Mouse (Mus musculus) retina, postnatal 1 day (tissue): ENCODE results near the gene Abcc8.

Experiments used
- DNase-seq: peaks from one replicate; pipeline ENCODE4 v3.0.0-alpha.2; 2012

Gene Abcc8

DNA sequence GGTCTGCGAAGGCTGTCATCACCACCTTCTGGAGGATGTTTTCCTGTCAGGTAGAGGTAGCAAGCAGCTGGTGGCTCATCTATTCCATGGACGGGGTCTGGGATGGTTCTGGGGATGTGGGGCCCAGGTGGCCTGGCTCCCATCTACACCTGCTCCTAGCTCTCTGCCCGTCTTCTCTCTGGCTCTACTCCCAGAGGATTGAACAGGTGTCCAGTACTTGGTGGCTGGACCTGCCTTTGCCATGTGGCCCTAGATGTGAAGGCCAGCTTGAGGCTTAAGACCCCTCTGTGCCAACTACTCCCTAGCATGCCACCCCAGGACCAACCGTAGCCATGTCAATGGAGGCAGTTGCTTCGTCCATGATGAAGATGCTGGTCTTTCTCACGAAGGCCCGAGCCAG, 74.3 kb downstream of the Abcc8 start:
- DNase-seq: no peak

GRCm38 (mm10) chr7:46104256-46104915, 75.4 kb downstream of the Abcc8 start:
- no peak for DNase-seq

- no peak for DNase-seq
These were observed 76.1 kb downstream of the Abcc8 start for GRCm38 (mm10) chr7:46103771-46104170.

DNA sequence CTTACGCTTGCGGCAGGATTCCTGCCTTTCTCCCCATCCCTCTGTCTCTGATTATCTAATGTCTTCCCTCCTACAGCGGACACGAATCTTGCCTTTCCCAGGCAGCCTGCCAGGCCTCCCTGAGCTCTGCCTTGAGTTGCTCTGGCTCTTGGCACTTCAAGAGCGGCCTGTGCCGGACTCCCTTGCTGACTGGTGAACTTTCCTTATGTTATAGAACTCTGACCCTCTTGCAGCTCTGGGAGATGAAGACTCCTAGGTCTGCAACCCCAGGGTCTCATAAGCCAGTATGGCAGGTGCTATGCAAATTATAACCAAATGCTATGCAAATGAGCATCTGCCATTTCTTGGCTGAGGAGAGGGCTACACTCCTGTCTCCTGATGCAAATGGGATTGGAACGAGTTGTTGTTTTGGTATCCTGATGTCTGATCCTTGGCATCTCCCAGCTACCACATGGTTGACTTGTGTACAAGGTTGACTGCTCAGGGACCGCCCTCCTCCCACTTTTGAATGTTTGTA, 76.7 kb downstream of the Abcc8 start:
- DNase-seq: no peak

GRCm38 (mm10) chr7:46100563-46100962, 79.3 kb downstream of the Abcc8 start, which contains the start of gene Kcnj11:
Gene Kcnj11, minus strand, starts transcription at chr7:46100764.
- peak; percentile 93 for DNase-seq

GRCm38 (mm10) chr7:46099682-46100081, 80.2 kb downstream of the Abcc8 start:
- DNase-seq: no peak

DNA sequence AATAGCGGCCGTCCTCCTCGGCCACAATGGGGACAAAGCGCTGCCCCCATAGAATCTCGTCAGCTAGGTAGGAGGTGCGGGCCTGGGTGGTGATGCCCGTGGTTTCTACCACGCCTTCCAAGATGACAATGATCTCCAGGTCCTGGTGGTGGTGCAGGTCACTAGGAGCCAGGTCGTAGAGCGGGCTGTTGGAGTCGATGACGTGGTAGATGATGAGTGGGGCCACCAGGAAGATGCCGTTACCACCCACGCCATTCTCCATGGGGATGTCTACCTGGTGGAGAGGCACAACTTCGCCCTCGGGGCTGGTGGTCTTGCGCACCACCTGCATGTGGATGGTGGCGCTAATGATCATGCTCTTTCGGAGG, 80.9 kb downstream of the Abcc8 start:
- no peak for DNase-seq

DNA sequence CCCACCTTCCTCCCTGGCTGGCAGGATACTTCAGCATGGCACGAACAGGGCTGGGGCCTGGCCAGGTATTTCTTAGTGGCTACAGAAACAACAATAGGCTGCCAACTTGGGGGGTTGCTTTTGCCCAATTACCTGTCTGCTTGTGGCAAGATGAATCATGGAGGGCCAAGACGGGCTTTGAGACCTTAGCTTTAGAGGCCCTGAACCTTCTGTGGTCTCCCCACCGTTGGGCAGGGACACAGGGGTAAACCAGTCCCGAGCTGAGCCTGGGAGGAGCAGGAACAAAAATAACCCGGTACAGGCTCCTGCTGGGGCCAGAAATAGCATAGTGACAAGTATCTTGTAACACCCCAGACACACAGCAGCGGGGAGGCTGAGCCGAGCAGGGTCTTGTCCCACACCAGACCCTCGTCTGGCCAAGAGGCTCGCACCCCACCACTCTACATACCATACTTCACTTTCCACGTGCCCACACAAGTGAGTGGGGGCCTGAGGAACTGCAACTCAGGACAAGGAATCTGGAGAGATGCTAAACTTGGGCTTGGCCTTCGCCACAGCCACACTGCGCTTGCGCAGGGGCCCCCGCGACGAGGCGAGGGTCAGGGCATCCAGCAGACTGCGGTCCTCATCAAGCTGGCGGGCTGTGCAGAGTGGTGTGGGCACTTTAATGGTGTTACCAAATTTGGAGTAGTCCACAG, 81.5 kb downstream of the Abcc8 start:
- DNase-seq: no peak

DNA sequence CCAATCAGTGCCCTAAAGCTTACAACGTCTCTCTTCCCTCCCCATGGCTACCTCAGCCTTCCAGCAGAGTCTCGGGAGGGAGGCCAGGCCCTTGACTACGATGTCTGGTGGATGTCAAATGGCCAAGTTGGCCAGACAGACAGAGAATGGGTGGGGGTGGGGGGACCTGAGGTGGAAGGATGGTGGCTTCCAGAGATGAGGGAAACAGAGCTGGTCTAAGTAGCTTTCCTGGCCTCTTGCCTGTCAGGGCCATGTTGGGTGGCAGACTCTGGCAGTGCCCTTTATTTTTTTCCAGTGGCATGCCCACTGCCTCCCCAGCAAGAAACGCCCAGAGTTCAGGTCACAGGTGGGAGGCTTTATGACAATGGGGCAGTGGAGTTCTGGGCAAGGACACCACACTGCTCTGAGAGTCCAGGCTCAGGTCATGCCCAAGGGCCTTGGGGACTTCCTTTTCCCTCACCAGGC, 82.5 kb downstream of the Abcc8 start:
- DNase-seq: no peak

GRCm38 (mm10) chr7:46096136-46096535, 83.7 kb downstream of the Abcc8 start:
- peak; percentile 88 for DNase-seq

DNA sequence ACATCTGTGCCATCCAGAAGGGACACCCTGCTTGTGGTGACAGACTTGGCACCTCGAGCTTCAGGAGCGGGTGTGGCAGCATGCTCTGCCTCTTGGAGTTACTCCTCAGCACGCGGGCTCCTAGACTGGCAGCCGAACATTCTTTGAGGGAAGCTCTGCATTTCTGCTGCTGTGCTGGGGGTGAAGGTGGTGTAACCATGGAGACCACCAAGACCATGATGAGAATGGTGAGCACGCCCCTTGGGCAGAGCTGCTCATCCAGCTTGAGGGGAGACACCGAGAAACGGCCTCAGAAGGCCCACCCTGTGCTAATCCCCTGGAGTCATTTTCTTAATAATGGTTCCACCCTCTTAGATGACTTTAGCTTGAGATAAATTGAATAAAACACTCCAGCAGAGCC, 87.0 kb downstream of the Abcc8 start:
- DNase-seq: no peak

DNA sequence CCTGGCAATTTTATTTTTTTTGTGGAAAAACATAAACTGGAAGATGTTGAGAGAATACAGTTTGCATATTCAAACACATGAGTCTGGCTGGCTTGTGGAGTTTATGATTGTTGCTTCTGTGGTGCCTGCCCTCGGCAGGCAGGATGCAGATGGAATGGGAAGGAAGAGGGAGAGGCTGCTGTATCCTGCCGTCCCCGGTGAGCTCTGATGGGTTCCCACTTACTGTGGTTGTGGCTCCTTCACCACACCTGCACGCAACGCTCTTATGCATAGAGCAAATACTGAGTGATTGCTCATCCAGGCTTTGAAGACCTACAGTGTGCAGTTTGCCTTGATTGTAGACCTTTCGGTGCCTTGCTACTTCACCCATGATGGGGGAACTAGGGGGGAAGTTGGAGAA, 91.6 kb downstream of the Abcc8 start:
- DNase-seq: no peak

DNA sequence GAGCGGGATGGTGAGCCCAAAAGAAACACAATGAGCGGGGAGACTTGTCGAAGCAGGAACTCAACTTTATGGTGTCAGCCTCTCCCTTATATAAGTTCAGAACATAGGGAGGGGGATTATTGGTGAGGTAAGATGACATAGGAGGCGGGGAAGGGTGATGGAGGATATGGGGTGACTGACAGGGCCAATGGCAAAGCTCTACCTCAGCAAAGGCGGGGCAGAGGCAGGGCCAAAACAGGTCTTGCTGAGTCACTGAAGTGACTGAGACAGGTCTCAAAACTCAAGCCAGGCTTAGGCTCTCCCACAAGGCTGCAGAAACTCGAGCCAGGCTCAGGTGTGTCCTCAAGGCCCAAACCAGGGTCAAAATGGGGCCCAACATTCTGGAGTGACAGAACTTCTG, 93.5 kb downstream of the Abcc8 start:
- no peak for DNase-seq

GRCm38 (mm10) chr7:46084839-46085513, 94.9 kb downstream of the Abcc8 start:
- peak; percentile 19 for DNase-seq

- DNase-seq: no peak
These were observed 95.8 kb downstream of the Abcc8 start for GRCm38 (mm10) chr7:46084024-46084423.

DNA sequence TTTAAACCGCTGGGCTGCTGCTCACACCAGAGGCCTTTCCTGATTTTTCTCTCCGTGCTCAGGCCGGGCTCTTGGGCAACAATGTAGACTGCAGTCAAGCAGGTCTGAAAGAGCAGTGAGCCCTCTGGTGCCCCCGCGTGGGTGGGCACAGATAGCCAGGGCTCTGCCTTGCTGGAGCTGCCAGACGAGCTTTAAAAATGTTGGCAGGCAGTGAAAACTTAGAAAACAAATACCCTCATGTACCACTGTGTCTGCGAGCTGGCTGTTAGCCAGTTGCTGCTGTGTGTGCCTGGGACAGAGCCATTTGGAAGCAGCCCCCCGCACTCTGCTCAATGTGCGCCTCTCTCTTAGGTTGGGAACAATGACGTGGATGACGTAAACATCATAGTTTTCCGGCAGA, 102.2 kb downstream of the Abcc8 start:
- DNase-seq: no peak

GRCm38 (mm10) chr7:46076844-46077243, 103.0 kb downstream of the Abcc8 start:
- DNase-seq: no peak

DNA sequence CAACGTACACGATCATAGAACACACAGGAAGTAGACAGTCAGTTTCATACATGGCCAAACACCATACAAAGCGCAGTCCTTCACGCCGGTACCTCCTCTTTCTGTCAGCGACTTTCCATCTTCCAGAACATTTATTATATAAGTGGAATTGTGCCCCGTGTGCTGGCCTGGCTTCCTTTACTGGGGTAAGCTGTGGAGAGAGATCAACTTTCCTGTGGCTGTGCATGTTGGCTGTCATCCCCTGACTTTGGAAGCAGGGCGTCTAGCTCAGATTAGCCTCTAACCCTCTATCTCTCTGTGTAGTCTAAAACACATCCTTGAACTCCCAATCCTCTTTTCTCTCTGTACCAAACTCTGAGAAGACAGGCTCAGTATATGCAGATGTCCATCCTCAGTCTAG, 111.0 kb downstream of the Abcc8 start:
- no peak for DNase-seq

- DNase-seq: no peak
These were observed 116.5 kb downstream of the Abcc8 start for GRCm38 (mm10) chr7:46063296-46063695.

- DNase-seq: no peak
These were observed 118.2 kb downstream of the Abcc8 start for GRCm38 (mm10) chr7:46061614-46062013.

DNA sequence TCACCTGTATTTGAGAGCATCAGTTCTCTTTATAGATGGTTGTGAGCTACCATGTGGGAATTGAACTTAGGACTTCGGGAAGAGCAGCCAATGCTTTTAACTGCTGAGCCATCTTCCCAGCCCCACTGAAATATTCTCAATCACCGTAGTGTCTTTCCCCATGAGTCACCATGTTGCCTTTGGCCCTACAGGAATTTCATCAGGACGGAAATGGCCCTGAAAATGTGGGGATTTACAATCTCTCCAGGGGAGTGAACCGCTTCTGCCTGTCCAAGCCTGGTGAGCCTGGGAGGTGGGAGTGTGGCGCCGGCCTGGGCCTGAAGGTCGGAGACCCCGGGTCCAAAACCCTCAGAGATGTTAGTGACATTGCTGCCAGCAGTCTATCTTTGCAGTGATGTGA, 119.1 kb downstream of the Abcc8 start:
- DNase-seq: no peak

GRCm38 (mm10) chr7:46058882-46059281, 121.0 kb downstream of the Abcc8 start:
- DNase-seq: no peak
